Mouse (Mus musculus) liver, embryonic 16.5 days (tissue): ENCODE data around the gene Wdr5. TPM values are rescaled to one million over a fixed set of nuclear protein-coding genes. Genes with fewer than 3 reads are reported as not detected.

ENCODE experiments used
- ATAC-seq: fragments of 200-750 bp; cut with Nextera tagmentation; 2 replicates; pipeline ENCODE4 v1.8.0; 2017; ENCODE audit warnings: low read depth, mild to moderate bottlenecking, moderate number of reproducible peaks, moderate library complexity
- H3K27ac ChIP-seq: fragments of 300-500 bp; sonication (generic); 2 replicates; pipeline ENCODE4 v1.5.1; 2014; ENCODE audit warnings: mild to moderate bottlenecking, low read length
- H3K27me3 ChIP-seq: fragments of 300-500 bp; sonication (generic); 2 replicates; pipeline ENCODE4 v1.6.1; 2014; ENCODE audit warnings: low read depth, low read length, mixed read lengths; ENCODE audit not compliant: control insufficient read depth, insufficient read depth
- H3K36me3 ChIP-seq: fragments of 300-500 bp; sonication (generic); 2 replicates; pipeline ENCODE4 v1.6.1; 2014; ENCODE audit warnings: mild to moderate bottlenecking; ENCODE audit not compliant: control insufficient read depth, insufficient read depth
- H3K4me1 ChIP-seq: fragments of 300-500 bp; sonication (generic); 2 replicates; pipeline ENCODE4 v1.6.1; 2014; ENCODE audit warnings: low read depth, low read length, mixed read lengths; ENCODE audit not compliant: control insufficient read depth
- H3K4me2 ChIP-seq: fragments of 300-500 bp; sonication (generic); 2 replicates; pipeline ENCODE4 v1.6.1; 2014; ENCODE audit warnings: low read depth, low read length, mixed read lengths
- H3K4me3 ChIP-seq: fragments of 300-500 bp; sonication (generic); 2 replicates; pipeline ENCODE4 v1.5.1; 2014; ENCODE audit warnings: low read depth, mild to moderate bottlenecking, low read length
- H3K9ac ChIP-seq: fragments of 300-500 bp; sonication (generic); 2 replicates; pipeline ENCODE4 v1.6.1; 2014; ENCODE audit warnings: low read depth, low read length
- H3K9me3 ChIP-seq: fragments of 300-500 bp; sonication (generic); replicated peaks from 2 replicates; pipeline ENCODE4 v1.6.1; 2016; ENCODE audit warnings: low read length; ENCODE audit not compliant: control insufficient read depth
- WGBS: fragments of 180-500 bp; shearing (Covaris S2); extraction: QIAGEN DNeasy Blood & Tissue Kit; methylation state at CpG from one replicate; pipeline ENCODE4 v1.1.7; 2014; ENCODE audit not compliant: insufficient replicate concordance; 5-methylcytosine and 5-hydroxymethylcytosine counted together
- polyA plus RNA-seq: library from polyadenylated mRNA; unstranded; fragments of >200 nt; fragmentation: Nextera tagmentation; extraction: Ambion mirVana; gene quantifications from 2 replicates; pipeline ENCODE4 v1.2.1, GENCODE M21; 2015

Wdr5 gene
- polyA plus RNA-seq: 22.2 and 22.4 TPM in 2 replicates

DNA sequence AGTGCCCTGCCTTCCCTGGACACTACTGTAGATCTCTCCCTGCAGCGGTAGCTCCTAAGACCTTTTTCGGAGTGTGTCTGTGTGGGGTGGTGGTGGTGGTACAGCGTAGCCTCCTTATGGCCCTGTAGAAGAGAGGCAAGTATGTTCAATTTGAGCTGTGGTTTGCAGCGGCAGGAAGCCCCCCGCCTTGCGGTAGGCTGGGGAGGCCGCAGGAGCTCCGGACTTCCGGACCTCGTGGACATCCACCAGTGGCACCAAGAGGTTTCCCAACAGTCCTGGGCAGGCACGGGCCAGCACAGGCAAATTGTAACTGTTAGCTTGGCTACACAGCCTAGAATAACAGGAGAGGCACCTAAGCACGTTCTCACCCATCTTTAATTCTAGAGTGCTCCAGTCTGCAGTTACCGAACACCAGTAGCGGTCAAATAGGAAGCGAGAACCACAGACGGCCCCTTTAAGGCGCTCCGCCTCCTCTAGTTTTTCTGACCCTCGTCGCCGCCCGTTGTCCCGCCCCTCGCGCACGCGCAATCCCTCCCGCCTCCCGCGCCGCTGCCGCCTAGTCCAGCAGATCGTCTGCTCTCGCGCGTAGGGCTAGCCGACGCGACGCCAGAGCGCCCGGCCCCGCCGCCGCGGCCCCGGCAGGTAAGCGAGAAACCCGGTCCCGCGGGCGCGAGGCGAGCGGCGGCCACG lies at the start of gene Wdr5:
Wdr5 (plus strand) TSS at position 519 of the 690 bp plus-strand sequence.
- Histone ChIP-seq H3K9me3 (no peaks in the 10 kb centered on the region), H3K9ac (peak within 1 kb of the TSS; percentile 90), H3K4me3 (peak within 1 kb of the TSS; percentile 93), H3K36me3 (peaks cover 12% of the 10 kb centered on the region), H3K4me2 (peak within 1 kb of the TSS; percentile 96), H3K27ac (peak within 1 kb of the TSS; percentile 86), H3K27me3 (no peaks in the 10 kb centered on the region), H3K4me1 (peaks cover 29% of the 10 kb centered on the region)
- ATAC-seq: peak; percentile 91
- WGBS: under 1% methylated on average over 57 of the region's 57 CpGs

DNA sequence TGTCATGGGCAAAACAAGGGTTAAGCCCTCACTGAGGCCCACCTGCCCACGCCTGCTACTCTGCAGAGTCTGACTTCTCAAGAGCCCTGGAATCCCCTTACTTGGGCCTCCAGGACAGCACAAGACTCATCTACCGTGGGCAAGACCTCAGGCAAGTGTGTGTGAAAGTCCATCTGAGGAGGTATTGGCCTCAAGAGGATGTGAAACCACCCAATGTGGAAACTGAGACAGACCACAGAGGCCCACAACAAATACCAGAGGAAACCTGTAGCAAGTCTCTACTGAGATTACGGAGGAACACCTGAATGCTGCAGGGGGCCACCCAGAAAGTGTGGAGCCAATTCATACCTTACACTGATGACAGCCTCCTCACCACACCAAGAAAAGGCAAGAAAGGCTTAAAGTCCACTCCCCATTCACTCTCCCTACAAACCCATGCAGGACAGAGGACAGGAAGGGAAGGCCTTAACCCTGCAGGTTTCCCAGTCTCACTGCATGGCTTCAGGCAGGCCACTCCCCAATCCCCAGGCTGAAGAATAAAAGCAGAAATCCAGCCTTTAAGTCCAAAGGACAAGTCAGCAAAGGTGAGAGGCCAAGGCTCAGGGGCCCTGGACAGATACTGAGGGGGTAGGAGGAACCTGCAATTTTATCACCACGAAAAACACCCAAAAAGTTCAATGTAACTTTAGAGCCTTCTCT lies 45.5 kb upstream of the Wdr5 start:
- peak overlapping the region; percentile 21 for H3K4me2 ChIP-seq
- H3K9ac ChIP-seq: peak overlapping the region; percentile 31; the same call in 1 of the 2 replicates
- H3K9me3 ChIP-seq: no peaks in the 10 kb centered on the region
- H3K27ac ChIP-seq: peak overlapping the region; percentile 84
- no peaks in the 10 kb centered on the region for H3K36me3 ChIP-seq
- peak; percentile 4; the same call in 1 of the 2 replicates for ATAC-seq
- H3K4me3 ChIP-seq: no peak overlapping the region
- 46% methylated on average over 4 of the region's 4 CpGs for WGBS
- peaks cover 63% of the 10 kb centered on the region for H3K4me1 ChIP-seq
- no peaks in the 10 kb centered on the region for H3K27me3 ChIP-seq

DNA sequence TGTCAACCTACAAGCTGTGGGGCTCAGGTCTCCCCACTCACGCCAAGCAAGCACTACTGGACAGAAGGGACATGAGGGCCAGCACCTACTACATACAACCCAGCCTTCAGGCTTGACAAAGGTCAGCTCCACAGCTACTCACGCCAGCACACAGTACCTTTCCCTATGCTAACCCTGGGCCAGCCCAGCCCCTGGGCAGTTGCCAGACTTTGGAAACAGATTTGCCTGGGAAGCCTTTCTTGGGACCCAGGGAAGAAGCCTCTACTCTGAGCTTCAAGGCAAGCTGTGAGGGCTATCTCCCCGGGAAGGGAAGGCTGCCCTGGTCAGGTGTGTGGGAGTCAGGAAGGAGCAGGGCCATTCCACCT lies 45.0 kb upstream of the Wdr5 start:
- peaks cover 63% of the 10 kb centered on the region for H3K4me1 ChIP-seq
- peak overlapping the region; percentile 21 for H3K4me2 ChIP-seq
- peak; percentile 35; the same call in 1 of the 2 replicates for ATAC-seq
- H3K36me3 ChIP-seq: no peaks in the 10 kb centered on the region
- H3K27me3 ChIP-seq: no peaks in the 10 kb centered on the region
- H3K9ac ChIP-seq: peak overlapping the region; percentile 31
- no peaks in the 10 kb centered on the region for H3K9me3 ChIP-seq
- H3K4me3 ChIP-seq: no peak overlapping the region
- 42% methylated on average over 3 of the region's 3 CpGs for WGBS
- peak overlapping the region; percentile 84 for H3K27ac ChIP-seq

DNA sequence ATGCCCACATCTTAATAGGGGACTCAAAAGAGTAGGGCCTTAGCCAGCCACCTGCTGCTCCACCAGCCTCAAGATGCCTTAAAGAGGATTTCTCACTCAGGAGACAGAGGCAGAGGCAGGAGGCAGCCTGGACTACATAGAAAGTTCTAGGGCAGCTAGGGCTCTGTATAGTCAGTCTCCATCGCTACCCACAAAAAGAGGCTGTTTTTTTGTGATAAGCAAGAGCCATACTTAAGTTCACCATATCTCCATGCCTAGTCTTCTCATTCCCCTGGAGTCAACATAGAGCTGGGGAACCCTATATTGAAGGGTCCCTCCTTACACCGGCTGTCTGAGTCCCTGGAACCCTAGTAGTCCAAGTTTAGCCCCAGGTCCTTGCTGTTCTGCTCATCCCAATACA lies 44.4 kb upstream of the Wdr5 start:
- 29% methylated on average over 2 of the region's 2 CpGs for WGBS
- ATAC-seq: peak; percentile 43
- Histone ChIP-seq H3K4me3 (no peak overlapping the region), H3K9me3 (no peaks in the 10 kb centered on the region), H3K36me3 (no peaks in the 10 kb centered on the region), H3K27me3 (no peaks in the 10 kb centered on the region), H3K4me2 (peak overlapping the region; percentile 21), H3K9ac (peak overlapping the region; percentile 35), H3K27ac (peak overlapping the region; percentile 84), H3K4me1 (peaks cover 63% of the 10 kb centered on the region)

DNA sequence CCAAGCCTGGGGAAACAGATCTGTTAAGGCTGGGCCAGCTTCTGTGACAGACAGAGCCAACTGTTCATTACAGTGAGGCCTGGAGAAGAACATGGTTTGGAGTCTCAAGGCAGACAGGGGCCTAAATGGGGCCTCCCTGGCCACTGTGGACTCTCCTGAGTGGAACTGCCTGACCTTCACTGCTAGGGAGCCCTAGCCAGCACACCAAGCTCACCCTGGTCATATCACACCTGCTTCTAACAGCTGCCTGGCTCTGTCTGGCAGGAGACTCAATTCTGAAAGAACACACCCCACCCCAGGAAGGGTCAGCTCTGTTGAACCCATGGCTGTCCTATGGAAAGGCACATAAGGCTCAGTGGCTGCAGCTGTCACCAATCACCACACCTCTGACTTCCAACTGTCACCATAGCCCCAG lies 43.8 kb upstream of the Wdr5 start:
- no peak overlapping the region for H3K4me3 ChIP-seq
- no peak for ATAC-seq
- H3K27me3 ChIP-seq: no peaks in the 10 kb centered on the region
- peaks cover 61% of the 10 kb centered on the region for H3K4me1 ChIP-seq
- peak overlapping the region; percentile 35 for H3K9ac ChIP-seq
- H3K36me3 ChIP-seq: no peaks in the 10 kb centered on the region
- H3K9me3 ChIP-seq: no peaks in the 10 kb centered on the region
- H3K27ac ChIP-seq: peak overlapping the region; percentile 84
- H3K4me2 ChIP-seq: peak overlapping the region; percentile 21; the same call in 1 of the 2 replicates

DNA sequence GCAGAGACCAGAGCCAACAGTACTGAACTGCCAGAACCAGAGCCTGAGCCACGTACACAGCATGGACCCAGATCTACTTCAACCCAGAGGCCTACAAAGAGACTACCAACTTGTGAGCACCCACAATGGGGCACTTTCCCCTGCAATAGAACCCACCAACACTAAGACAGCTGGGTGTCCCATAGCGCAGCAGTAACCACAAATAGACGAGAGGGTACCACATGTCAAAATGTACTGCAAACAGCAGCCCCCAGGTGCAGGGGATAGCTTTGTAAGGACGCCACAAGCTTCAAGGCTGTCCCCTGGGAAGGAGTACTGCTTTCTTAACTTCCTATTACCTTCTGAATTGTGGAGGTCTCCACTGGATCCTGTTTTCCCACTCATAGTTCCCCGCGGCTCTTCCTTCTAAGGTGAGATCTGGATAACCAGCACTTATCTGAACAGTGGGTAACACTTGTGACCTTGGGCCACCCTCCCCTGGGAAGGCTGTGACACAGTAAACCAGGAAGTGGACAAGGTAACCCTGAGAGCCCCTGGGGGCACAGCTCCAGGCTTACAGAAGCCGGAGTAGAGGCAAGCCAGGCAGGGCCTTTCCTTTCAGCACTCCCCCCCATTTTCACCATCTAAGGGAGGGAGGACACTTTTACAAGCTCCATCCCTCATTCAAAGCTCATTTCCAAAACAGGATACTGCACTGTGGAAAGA lies 41.7 kb upstream of the Wdr5 start:
- WGBS: 45% methylated on average over 7 of the region's 7 CpGs
- Histone ChIP-seq H3K4me3 (peak overlapping the region; percentile 80), H3K9ac (peak overlapping the region; percentile 86), H3K36me3 (no peaks in the 10 kb centered on the region), H3K27me3 (no peaks in the 10 kb centered on the region), H3K4me2 (peak overlapping the region; percentile 89), H3K27ac (peak overlapping the region; percentile 28), H3K4me1 (peaks cover 64% of the 10 kb centered on the region), H3K9me3 (no peaks in the 10 kb centered on the region)
- ATAC-seq: no peak

DNA sequence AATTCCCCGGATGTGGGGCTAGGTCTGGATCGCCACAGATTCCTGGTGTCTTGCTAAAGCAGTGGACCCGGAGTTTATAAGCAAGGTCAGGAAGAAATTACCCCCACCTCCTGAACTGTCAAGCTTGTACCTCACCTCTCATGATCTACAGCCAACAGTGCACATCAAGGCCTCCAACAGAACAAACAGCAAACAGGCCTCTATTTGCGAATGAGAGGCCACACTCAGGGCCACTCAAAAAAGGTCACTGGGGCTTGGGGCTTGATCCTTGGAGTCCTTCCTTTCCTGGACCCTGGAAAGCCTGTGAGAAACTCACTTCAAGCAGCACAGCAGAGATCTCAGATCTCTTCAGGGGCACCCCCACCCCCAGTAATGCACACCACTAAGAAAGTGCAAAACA lies 41.0 kb upstream of the Wdr5 start:
- Histone ChIP-seq H3K9ac (peak overlapping the region; percentile 86), H3K36me3 (no peaks in the 10 kb centered on the region), H3K9me3 (no peaks in the 10 kb centered on the region), H3K4me3 (peak overlapping the region; percentile 80), H3K27me3 (no peaks in the 10 kb centered on the region), H3K4me2 (peak overlapping the region; percentile 89), H3K27ac (peak overlapping the region; percentile 24), H3K4me1 (peaks cover 61% of the 10 kb centered on the region)
- no peak for ATAC-seq
- WGBS: 38% methylated on average over 4 of the region's 4 CpGs

DNA sequence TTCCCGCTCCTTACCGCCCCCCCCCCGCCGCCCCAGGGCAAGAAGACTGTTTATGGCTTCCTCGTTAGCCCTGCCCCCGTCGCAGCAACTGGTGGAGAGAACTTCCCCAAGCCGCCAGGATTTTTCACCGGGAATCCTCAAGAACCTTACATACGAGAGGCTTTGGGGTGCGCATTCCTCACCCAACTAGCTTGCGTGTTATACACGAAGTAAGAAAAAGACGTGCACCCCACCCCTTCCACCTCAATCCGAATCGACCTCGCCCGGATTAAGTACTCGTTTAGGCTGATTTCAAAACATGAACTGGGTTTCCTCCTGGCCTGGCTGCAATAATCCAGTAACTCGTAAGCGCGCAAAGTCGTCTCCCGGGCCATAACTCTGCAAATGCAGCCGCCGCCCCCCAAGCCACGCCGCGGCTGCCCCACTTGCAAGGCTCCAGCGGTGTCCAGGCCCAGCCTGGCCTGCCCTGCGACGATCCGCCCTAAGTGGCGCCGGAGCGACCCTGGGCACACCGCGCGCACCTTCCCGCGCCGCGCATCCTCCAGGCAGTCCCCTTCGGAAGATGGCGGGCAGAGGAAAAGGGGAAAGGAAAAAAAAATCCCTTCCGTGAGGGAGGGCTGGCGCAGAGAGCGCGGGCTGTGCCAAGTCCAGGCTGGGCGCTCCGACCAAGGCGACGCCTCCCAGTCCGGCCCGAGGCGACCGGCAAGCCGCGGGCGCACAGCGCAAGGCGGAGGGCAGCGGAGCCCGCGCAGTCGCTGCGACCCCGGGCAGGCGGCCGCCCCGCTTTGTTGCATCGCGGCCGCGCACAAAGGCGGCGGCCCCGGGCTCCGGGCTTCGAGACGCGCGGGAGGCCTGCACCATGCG lies 40.1 kb upstream of the Wdr5 start:
- H3K27me3 ChIP-seq: no peaks in the 10 kb centered on the region
- under 1% methylated on average over 84 of the region's 84 CpGs for WGBS
- H3K36me3 ChIP-seq: no peaks in the 10 kb centered on the region
- H3K4me3 ChIP-seq: peak overlapping the region; percentile 80
- H3K27ac ChIP-seq: peak overlapping the region; percentile 96
- ATAC-seq: peak; percentile 7; the same call in 1 of the 2 replicates
- H3K9me3 ChIP-seq: no peaks in the 10 kb centered on the region
- H3K4me1 ChIP-seq: peaks cover 54% of the 10 kb centered on the region
- H3K9ac ChIP-seq: peak overlapping the region; percentile 86
- H3K4me2 ChIP-seq: peak overlapping the region; percentile 89
